Mouse (Mus musculus): ENCODE measurements around the gene Lect2. TPM values are rescaled to one million over a fixed set of nuclear protein-coding genes. Genes with fewer than 3 reads are reported as not detected.

Gene Lect2
- polyA plus RNA-seq, 1 experiment from 2014 or later: not detected

DNA sequence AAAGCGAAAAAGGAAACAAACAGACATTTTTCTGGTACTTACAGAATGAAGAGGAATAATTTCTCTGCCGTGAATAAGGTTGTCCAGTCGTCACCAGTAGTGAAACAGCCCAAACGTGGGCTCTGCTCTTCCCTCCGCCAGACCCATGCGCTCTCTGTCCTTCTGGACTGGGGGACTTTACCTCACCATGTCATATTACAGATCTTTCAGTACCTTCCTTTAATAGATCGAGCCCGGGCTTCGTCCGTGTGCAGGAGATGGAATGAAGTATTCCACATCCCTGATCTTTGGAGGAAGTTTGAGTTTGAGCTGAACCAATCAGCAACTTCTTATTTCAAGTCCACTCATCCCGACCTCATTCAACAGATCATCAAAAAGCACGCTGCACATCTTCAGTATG lies 21.4 kb downstream of the Lect2 start:
- H3K4me3 ChIP-seq (ENCODE audit: low read depth, low read length): no peak overlapping the region
- DNase-seq (ENCODE audit: low spot score) (no peak), ATAC-seq (no peak)
- no peaks in the 10 kb centered on the region for H3K9me3 ChIP-seq (ENCODE audit: low read length)
- TF ChIP-seq EP300 (IDR thresholded peaks at IDR 0.05) (no peak), CTCF (IDR thresholded peaks at IDR 0.05) (no peak)
- H3K36me3 ChIP-seq (ENCODE audit: insufficient read depth, low read length): no peaks in the 10 kb centered on the region
- H3K9ac ChIP-seq (replicated peaks; ENCODE audit: low read depth): no peak overlapping the region
- no peak overlapping the region for H3K27ac ChIP-seq (ENCODE audit: low read length)
- no peaks in the 10 kb centered on the region for H3K27me3 ChIP-seq (replicated peaks; ENCODE audit: insufficient read depth, low read length)
- no peak overlapping the region for H3K4me2 ChIP-seq (replicated peaks; ENCODE audit: low read depth, low read length)
- no peaks in the 10 kb centered on the region; the same call in 1 of the 2 replicates for H3K4me1 ChIP-seq (ENCODE audit: insufficient read depth, low read depth, low read length)
- 64% methylated on average over 12 of the region's 12 CpGs for WGBS

DNA sequence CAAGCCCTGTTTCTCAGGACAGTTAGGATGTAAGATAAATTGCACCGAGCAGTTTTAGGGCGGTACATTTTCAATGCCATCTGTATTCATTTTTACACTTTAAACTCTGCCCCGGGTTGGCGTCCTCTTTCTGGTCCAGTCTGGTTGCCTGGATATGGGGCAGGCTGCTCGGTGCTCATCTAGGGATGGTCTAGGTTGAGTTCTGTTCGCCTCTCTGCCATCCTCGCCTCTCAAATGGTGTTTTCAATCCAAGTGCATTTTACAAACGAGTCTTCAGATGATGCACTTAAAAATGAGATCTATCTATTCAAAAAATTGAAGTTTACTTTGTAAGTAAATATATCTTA lies 25.5 kb downstream of the Lect2 start:
- peak; percentile 5; the same call in 1 of the 2 replicates for ATAC-seq
- 6% methylated on average over 8 of the region's 8 CpGs for WGBS
- H3K4me1 ChIP-seq (ENCODE audit: insufficient read depth, low read depth, low read length): no peaks in the 10 kb centered on the region; the same call in 1 of the 2 replicates

DNA sequence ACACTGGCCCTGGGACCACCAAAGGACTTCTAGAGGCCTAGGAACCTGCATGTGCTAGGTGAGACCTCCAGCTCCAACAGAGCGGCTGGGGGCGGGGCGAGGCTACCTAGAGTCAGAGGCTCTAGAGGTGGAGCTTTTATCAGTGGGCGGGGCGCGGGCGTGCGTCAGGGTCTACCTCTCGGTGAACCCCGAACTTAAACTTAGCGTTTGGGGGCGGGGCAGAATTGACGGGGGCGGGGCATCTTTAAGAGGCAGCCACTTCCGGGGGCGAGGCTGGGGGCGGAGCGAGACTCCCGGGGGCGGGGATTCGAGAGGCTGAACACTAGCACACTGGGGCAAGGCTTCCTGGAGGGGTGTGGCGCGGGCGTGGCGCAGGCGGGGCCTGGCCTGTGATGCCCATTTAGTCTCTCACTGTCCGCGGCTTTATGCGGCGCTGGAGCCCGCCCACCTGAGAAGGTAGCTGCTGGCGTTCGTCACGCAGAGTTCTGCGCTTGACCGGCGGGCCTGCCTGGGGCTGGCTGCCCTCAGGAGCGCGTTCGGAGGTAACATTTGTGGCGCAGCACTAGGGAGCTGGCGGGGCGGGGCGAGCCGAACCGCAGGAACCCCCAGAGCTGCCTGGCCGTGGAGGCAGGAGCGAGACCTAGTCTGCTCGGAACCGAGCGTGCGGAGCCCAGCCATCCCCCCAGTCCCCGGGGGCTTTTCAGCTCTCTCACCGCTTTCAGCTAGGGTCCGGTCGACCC lies 26.1 kb downstream of the Lect2 start, which contains the start of gene Fbxl21:
Fbxl21 (plus strand) TSS at position 392 of the 740 bp plus-strand sequence.
- 2% methylated on average over 48 of the region's 56 CpGs for WGBS
- Histone ChIP-seq H3K36me3 (ENCODE audit: insufficient read depth, low read length) (no peaks in the 10 kb centered on the region), H3K27me3 (replicated peaks; ENCODE audit: insufficient read depth, low read length) (no peaks in the 10 kb centered on the region), H3K27ac (ENCODE audit: low read length) (no peak within 1 kb of the TSS), H3K9me3 (ENCODE audit: low read length) (no peaks in the 10 kb centered on the region), H3K4me2 (replicated peaks; ENCODE audit: low read depth, low read length) (peak within 1 kb of the TSS; percentile 70), H3K4me1 (ENCODE audit: insufficient read depth, low read depth, low read length) (no peaks in the 10 kb centered on the region; the same call in 1 of the 2 replicates), H3K4me3 (ENCODE audit: low read depth, low read length) (peak within 1 kb of the TSS; percentile 43), H3K9ac (replicated peaks; ENCODE audit: low read depth) (peak within 1 kb of the TSS; percentile 3; the same call in 1 of the 2 replicates)
- ATAC-seq (peak; percentile 99), DNase-seq (ENCODE audit: low spot score) (peak; percentile 96)
- TF ChIP-seq CTCF (IDR thresholded peaks at IDR 0.05): no peak
- no peak for TF ChIP-seq EP300 (IDR thresholded peaks at IDR 0.05)

More for the DNA sequence above, 25.5 kb downstream of the Lect2 start:
- Histone ChIP-seq H3K9ac (replicated peaks; ENCODE audit: low read depth) (peak overlapping the region; percentile 3; the same call in 1 of the 2 replicates), H3K9me3 (ENCODE audit: low read length) (no peaks in the 10 kb centered on the region), H3K4me3 (ENCODE audit: low read depth, low read length) (peak overlapping the region; percentile 43), H3K36me3 (ENCODE audit: insufficient read depth, low read length) (no peaks in the 10 kb centered on the region), H3K4me2 (replicated peaks; ENCODE audit: low read depth, low read length) (peak overlapping the region; percentile 70), H3K27me3 (replicated peaks; ENCODE audit: insufficient read depth, low read length) (no peaks in the 10 kb centered on the region), H3K27ac (ENCODE audit: low read length) (no peak overlapping the region)
- TF ChIP-seq EP300 (IDR thresholded peaks at IDR 0.05) (no peak), CTCF (IDR thresholded peaks at IDR 0.05) (no peak)
- DNase-seq (ENCODE audit: low spot score): no peak

DNA sequence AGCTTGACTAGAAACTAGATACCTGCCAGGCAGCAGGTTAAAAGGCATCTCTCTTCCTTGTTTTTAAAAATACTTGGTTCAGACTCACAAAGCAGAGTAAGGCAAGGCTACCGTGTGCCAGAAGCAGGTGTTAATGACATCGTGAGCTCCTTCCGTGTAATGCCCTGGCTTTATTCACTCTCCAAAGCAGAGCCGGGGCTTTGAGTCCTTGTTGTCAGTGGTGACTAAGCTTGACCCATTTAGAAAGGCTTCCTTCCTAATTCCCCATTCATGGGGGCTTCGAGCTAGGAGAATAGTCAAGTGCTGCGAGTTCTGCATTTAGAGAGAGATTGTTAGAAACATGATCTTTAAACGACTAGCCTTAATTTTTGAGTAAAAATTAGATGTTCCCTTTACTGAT lies 31.5 kb downstream of the Lect2 start:
- Histone ChIP-seq H3K27me3 (replicated peaks; ENCODE audit: insufficient read depth, low read length) (no peaks in the 10 kb centered on the region), H3K36me3 (ENCODE audit: insufficient read depth, low read length) (no peaks in the 10 kb centered on the region), H3K27ac (ENCODE audit: low read length) (no peak overlapping the region), H3K4me1 (ENCODE audit: insufficient read depth, low read depth, low read length) (no peaks in the 10 kb centered on the region; the same call in 1 of the 2 replicates), H3K4me2 (replicated peaks; ENCODE audit: low read depth, low read length) (no peak overlapping the region), H3K4me3 (ENCODE audit: low read depth, low read length) (no peak overlapping the region), H3K9me3 (ENCODE audit: low read length) (no peaks in the 10 kb centered on the region), H3K9ac (replicated peaks; ENCODE audit: low read depth) (no peak overlapping the region)
- no peak for ATAC-seq
- WGBS: 40% methylated on average over 7 of the region's 7 CpGs
- TF ChIP-seq CTCF (IDR thresholded peaks at IDR 0.05) (no peak), EP300 (IDR thresholded peaks at IDR 0.05) (no peak)
- DNase-seq (ENCODE audit: low spot score): no peak

DNA sequence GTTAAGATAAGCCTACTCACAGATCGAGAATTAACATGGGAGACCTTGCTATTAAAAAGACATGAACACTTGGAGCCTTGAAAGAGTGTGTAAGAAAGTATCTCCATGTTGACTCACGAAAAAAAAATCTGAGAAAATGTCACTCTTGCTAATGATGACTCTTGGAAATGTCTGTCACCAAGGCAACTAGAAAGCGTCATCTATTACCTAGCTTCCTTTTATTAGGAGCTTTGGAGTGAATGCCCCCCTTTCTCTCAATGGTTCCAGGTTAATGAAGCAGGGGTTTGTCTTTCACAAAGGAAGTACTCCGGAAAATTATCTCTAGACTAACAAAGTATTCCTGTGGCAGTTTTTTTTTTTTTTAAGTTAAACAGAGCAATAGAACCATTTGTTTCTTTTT lies 32.0 kb downstream of the Lect2 start:
- no peak overlapping the region for H3K4me3 ChIP-seq (ENCODE audit: low read depth, low read length)
- H3K27ac ChIP-seq (ENCODE audit: low read length): no peak overlapping the region
- DNase-seq (ENCODE audit: low spot score) (no peak), ATAC-seq (no peak)
- H3K4me2 ChIP-seq (replicated peaks; ENCODE audit: low read depth, low read length): no peak overlapping the region
- TF ChIP-seq CTCF (IDR thresholded peaks at IDR 0.05) (no peak), EP300 (IDR thresholded peaks at IDR 0.05) (no peak)
- no peak overlapping the region for H3K9ac ChIP-seq (replicated peaks; ENCODE audit: low read depth)
- H3K27me3 ChIP-seq (replicated peaks; ENCODE audit: insufficient read depth, low read length): no peaks in the 10 kb centered on the region
- no peaks in the 10 kb centered on the region for H3K4me1 ChIP-seq (ENCODE audit: insufficient read depth, low read depth, low read length)
- H3K36me3 ChIP-seq (ENCODE audit: insufficient read depth, low read length): no peaks in the 10 kb centered on the region
- WGBS: 45% methylated on average over 4 of the region's 4 CpGs
- H3K9me3 ChIP-seq (ENCODE audit: low read length): no peaks in the 10 kb centered on the region

DNA sequence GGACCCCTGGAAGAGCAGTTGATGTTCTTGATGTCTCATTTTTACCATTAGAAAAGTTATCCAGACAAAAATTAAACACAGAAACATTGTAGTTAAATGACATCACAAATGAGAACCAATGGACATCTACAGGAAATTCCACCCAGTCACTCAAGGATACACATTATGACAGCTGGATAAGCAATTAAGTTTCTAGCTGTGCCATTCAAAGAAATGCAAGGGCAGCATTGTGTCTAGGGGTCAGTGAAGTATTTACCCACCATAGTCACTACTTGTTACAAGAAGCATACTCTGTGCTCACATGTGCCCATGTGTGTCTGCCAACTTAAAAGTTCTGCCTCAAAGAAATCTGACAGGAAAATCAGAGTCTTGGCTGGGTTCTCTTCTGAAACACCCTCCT lies 34.7 kb downstream of the Lect2 start:
- Histone ChIP-seq H3K27ac (ENCODE audit: low read length) (no peak overlapping the region), H3K9me3 (ENCODE audit: low read length) (no peaks in the 10 kb centered on the region), H3K9ac (replicated peaks; ENCODE audit: low read depth) (no peak overlapping the region), H3K4me3 (ENCODE audit: low read depth, low read length) (no peak overlapping the region), H3K4me1 (ENCODE audit: insufficient read depth, low read depth, low read length) (no peaks in the 10 kb centered on the region), H3K4me2 (replicated peaks; ENCODE audit: low read depth, low read length) (no peak overlapping the region), H3K36me3 (ENCODE audit: insufficient read depth, low read length) (no peaks in the 10 kb centered on the region), H3K27me3 (replicated peaks; ENCODE audit: insufficient read depth, low read length) (no peaks in the 10 kb centered on the region)
- ATAC-seq: no peak
- DNase-seq (ENCODE audit: low spot score): peak; percentile 18
- TF ChIP-seq CTCF (IDR thresholded peaks at IDR 0.05) (no peak), EP300 (IDR thresholded peaks at IDR 0.05) (no peak)

All from lung, postnatal 0 days (tissue).